Mouse (Mus musculus): ENCODE results near the gene Wdr92. TPM values are rescaled to one million over a fixed set of nuclear protein-coding genes. Genes with fewer than 3 reads are reported as not detected.
A peak's percentile ranks its signal among the peaks of the same experiment; 100 is the strongest.
"Not testable (repeated sequence)": the region's sequence is repeated elsewhere in the genome, so short reads cannot be mapped to it uniquely, and the experiment has no call there.

Wdr92 gene
- polyA plus RNA-seq, 1 experiment from 2014 or later, result 18.0 TPM

- peak; percentile 25 for ATAC-seq
- Histone ChIP-seq H3K4me1 (peaks cover 35% of the 10 kb centered on the region), H3K27ac (peak overlapping the region; percentile 80), H3K9me3 (replicated peaks) (no peaks in the 10 kb centered on the region), H3K4me2 (peak overlapping the region; percentile 87), H3K27me3 (replicated peaks) (no peaks in the 10 kb centered on the region), H3K4me3 (peak overlapping the region; percentile 94), H3K9ac (peak overlapping the region; percentile 84), H3K36me3 (peaks cover 20% of the 10 kb centered on the region)
- 31% methylated on average over 5 of the region's 5 CpGs for WGBS (ENCODE audit: insufficient replicate concordance)
Observed at GRCm38 (mm10) chr11:17212903-17213509, 31.1 kb downstream of the Wdr92 start.

GRCm38 (mm10) chr11:17215475-17215874, 33.6 kb downstream of the Wdr92 start:
- ATAC-seq, result no peak
- Histone ChIP-seq H3K9ac (no peak overlapping the region), H3K36me3 (peaks cover 13% of the 10 kb centered on the region), H3K4me1 (peaks cover 28% of the 10 kb centered on the region), H3K4me3 (no peak overlapping the region), H3K27ac (no peak overlapping the region), H3K4me2 (no peak overlapping the region), H3K27me3 (replicated peaks) (no peaks in the 10 kb centered on the region), H3K9me3 (replicated peaks) (no peaks in the 10 kb centered on the region)
- 65% methylated on average over 3 of the region's 3 CpGs for WGBS (ENCODE audit: insufficient replicate concordance)

DNA sequence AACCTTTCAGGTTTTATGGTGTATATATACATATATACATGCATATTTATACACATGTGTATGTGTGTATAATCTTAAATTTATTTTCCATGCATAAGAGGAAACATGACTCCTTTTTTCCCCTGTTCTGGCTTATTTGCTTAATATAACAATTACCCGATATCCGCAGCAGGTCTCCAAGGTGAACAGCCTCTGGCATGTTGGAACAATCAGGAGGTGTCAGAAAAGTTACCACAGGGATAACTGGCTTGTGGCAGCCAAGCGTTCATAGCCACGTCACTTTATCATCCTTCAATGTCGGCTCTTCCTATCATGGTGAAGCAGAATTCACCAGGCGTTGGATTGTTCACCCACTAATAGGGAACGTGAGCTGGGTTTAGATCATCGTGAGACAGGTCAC, 39.2 kb downstream of the Wdr92 start:
- 87% methylated on average over 8 of the region's 8 CpGs for WGBS (ENCODE audit: insufficient replicate concordance)
- H3K9ac ChIP-seq, result no peak overlapping the region

GRCm38 (mm10) chr11:17232792-17233191, 50.9 kb downstream of the Wdr92 start:
- H3K27me3 ChIP-seq (replicated peaks), result no peaks in the 10 kb centered on the region
- H3K9me3 ChIP-seq (replicated peaks), result no peaks in the 10 kb centered on the region
- H3K4me1 ChIP-seq, result peaks cover 20% of the 10 kb centered on the region
- H3K4me3 ChIP-seq, result no peak overlapping the region
- H3K27ac ChIP-seq, result no peak overlapping the region
- WGBS (ENCODE audit: insufficient replicate concordance), result 87% methylated on average over 5 of the region's 5 CpGs
- ATAC-seq, result no peak
- peaks cover 67% of the 10 kb centered on the region for H3K36me3 ChIP-seq
- no peak overlapping the region for H3K4me2 ChIP-seq
- H3K9ac ChIP-seq, result no peak overlapping the region

More for the DNA sequence above, 39.2 kb downstream of the Wdr92 start:
- Histone ChIP-seq H3K27ac (no peak overlapping the region), H3K9me3 (replicated peaks) (no peaks in the 10 kb centered on the region), H3K4me3 (no peak overlapping the region), H3K4me2 (no peak overlapping the region), H3K27me3 (replicated peaks) (no peaks in the 10 kb centered on the region), H3K4me1 (no peaks in the 10 kb centered on the region), H3K36me3 (peaks cover 54% of the 10 kb centered on the region)
- ATAC-seq, result no peak

DNA sequence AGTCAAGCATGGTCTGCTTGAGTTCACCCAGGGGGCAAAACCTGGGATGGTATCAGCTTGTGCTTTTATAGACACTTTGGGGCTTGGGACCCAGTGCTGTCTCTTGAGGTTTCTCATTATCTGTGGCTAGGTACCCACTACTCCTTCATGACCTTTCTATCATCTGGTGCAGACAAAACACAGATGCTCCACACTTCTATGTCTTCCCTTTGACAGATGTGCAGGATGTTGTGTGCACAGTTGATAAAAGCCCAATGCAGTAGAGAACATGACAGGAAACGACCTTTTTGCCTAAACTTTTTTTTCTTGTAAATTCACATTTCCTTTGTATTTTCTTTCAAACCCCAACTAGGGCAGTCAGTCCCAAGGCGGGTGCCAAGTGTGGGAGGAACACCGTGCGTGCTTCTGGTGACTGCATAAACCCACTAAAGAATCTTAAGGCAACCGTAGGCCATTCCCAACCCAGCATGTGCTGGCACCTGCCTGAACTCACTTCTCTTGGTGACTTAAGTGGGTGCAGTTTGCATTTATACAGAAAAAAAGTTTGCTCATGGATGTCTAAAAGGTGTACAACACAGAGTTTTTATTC, 54.6 kb downstream of the Wdr92 start:
- ATAC-seq, result peak; percentile 83
- Histone ChIP-seq H3K9ac (no peak overlapping the region), H3K9me3 (replicated peaks) (no peaks in the 10 kb centered on the region), H3K4me1 (peaks cover 28% of the 10 kb centered on the region), H3K4me3 (no peak overlapping the region), H3K27me3 (replicated peaks) (no peaks in the 10 kb centered on the region), H3K36me3 (peaks cover 35% of the 10 kb centered on the region), H3K27ac (no peak overlapping the region), H3K4me2 (no peak overlapping the region)
- WGBS (ENCODE audit: insufficient replicate concordance), result 42% methylated on average over 5 of the region's 5 CpGs

GRCm38 (mm10) chr11:17238598-17238997, 56.7 kb downstream of the Wdr92 start:
- Histone ChIP-seq H3K4me1 (peaks cover 28% of the 10 kb centered on the region), H3K36me3 (peaks cover 16% of the 10 kb centered on the region)
- not testable (repeated sequence) for ATAC-seq; H3K27me3 ChIP-seq (replicated peaks); H3K4me2 ChIP-seq; H3K4me3 ChIP-seq; H3K9me3 ChIP-seq (replicated peaks); H3K9ac ChIP-seq; H3K27ac ChIP-seq
- 82% methylated on average over 5 of the region's 5 CpGs for WGBS (ENCODE audit: insufficient replicate concordance)

DNA sequence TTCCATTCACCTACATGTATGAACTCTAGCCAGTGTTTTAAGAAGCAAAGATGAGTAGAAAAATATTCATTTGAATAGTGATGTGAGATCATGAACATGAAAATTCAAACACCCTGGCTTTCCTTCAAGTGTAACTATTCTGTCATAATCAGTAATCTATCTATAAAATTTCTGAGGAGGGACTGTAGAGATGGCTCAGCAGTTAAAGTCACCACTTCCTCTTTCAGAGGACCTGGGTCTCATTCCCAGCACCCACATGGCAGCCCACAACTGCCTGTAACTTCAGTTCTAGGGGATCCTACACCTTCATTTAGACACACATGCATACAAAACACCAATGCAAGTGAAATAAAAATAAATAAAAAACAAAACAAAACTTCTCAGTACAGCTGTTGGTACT, 66.8 kb downstream of the Wdr92 start:
- no peaks in the 10 kb centered on the region for H3K9me3 ChIP-seq (replicated peaks)
- no peak for ATAC-seq
- H3K4me2 ChIP-seq, result no peak overlapping the region
- no peaks in the 10 kb centered on the region for H3K4me1 ChIP-seq
- H3K27me3 ChIP-seq (replicated peaks), result no peaks in the 10 kb centered on the region
- no peaks in the 10 kb centered on the region for H3K36me3 ChIP-seq
- no peak overlapping the region for H3K4me3 ChIP-seq
- H3K27ac ChIP-seq, result no peak overlapping the region
- H3K9ac ChIP-seq, result no peak overlapping the region

DNA sequence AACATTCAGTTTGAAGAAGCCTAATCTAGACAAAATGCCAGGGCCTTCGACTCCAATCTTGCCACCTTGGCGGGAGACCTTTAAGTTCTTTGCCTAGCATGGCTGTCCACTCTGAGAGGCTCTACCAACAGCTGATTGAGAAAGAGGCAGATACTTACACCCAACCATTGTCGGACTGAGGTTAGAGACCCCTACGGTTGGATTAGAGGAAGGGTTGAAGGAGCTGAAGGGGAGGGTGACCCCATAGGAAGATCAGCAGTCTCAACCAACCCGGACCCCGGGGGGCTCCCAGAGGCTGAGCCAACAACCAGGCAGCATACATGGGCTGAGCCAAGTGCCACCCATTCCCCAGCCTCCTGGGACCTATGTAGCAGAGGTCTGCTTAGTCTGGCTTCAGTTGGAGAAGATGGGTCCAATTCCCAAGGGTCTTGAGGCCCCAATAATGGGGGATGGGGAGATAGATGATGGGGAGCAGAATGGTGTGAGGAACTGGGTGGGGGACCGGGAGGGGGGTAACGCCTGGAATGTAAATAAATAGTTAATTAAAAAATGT, 75.0 kb downstream of the Wdr92 start:
- WGBS (ENCODE audit: insufficient replicate concordance), result 50% methylated on average over 8 of the region's 8 CpGs
- H3K27me3 ChIP-seq (replicated peaks), result no peaks in the 10 kb centered on the region
- H3K9ac ChIP-seq, result peak overlapping the region; percentile 89

DNA sequence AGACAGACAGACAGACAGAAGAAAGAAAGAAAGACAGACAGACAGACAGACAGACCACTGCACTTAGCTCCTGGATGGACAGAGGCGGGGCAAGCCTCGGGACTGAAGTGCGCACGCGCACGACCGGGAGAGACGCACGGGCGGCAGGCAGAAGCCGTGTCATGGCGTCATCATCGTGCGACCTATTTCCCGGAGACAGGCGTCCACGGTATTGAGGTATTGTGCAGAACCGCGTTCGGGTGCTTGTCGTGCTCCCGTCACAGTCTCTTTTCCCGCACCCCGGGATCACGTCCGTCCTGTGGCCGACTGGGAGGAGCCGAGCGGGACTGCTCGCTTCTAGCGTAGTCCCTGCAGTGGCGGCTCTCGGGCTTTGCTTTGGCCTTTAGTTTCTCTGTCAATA, 75.5 kb downstream of the Wdr92 start, which contains the start of gene C1d:
Gene C1d, plus strand, starts transcription at position 137 of the 400 bp plus-strand sequence.
- ATAC-seq, result peak; percentile 95

More for the DNA sequence above, 75.0 kb downstream of the Wdr92 start:
- Histone ChIP-seq H3K27ac (no peak overlapping the region), H3K4me2 (peak overlapping the region; percentile 74), H3K36me3 (no peaks in the 10 kb centered on the region), H3K9me3 (replicated peaks) (no peaks in the 10 kb centered on the region), H3K4me1 (peaks cover 21% of the 10 kb centered on the region), H3K4me3 (peak overlapping the region; percentile 85)
- ATAC-seq, result peak; percentile 56

GRCm38 (mm10) chr11:17257861-17258260, 76.0 kb downstream of the Wdr92 start:
- no peaks in the 10 kb centered on the region for H3K9me3 ChIP-seq (replicated peaks)
- ATAC-seq, result peak; percentile 38
- WGBS (ENCODE audit: insufficient replicate concordance), result 2% methylated on average over 17 of the region's 17 CpGs
- peak overlapping the region; percentile 89 for H3K9ac ChIP-seq
- peaks cover 5% of the 10 kb centered on the region for H3K36me3 ChIP-seq
- no peaks in the 10 kb centered on the region for H3K27me3 ChIP-seq (replicated peaks)
- peak overlapping the region; percentile 90 for H3K27ac ChIP-seq
- H3K4me2 ChIP-seq, result peak overlapping the region; percentile 74
- peaks cover 21% of the 10 kb centered on the region for H3K4me1 ChIP-seq
- peak overlapping the region; percentile 85 for H3K4me3 ChIP-seq

More for the DNA sequence above, 75.5 kb downstream of the Wdr92 start, which contains the start of gene C1d:
- H3K36me3 ChIP-seq, result peaks cover 1% of the 10 kb centered on the region; the same call in 1 of the 2 replicates
- peak within 1 kb of the TSS; percentile 85 for H3K4me3 ChIP-seq
- H3K4me1 ChIP-seq, result peaks cover 21% of the 10 kb centered on the region
- H3K9me3 ChIP-seq (replicated peaks), result no peaks in the 10 kb centered on the region
- H3K27me3 ChIP-seq (replicated peaks), result no peaks in the 10 kb centered on the region
- H3K27ac ChIP-seq, result peak within 1 kb of the TSS; percentile 90
- H3K9ac ChIP-seq, result peak within 1 kb of the TSS; percentile 89
- under 1% methylated on average over 33 of the region's 33 CpGs for WGBS (ENCODE audit: insufficient replicate concordance)
- H3K4me2 ChIP-seq, result peak within 1 kb of the TSS; percentile 74

DNA sequence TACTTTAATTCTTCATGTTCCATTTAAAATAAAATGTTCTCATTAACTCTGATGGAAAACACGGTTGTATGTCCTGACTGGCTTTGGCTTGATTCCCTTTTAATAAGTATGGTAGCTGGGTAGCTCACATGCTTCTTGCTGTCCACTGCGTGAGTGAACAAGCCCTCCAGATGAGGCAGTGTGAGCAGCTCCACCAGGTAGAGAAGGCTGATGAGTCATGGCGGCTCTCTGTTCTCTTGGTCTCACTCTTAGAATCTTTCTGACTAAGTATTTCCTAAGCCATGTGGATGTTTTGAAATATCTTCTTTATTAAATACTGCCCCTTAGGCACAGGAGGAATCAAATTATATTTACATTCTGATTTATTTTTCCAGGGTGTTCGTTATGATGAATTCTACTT, 85.3 kb downstream of the Wdr92 start:
- WGBS (ENCODE audit: insufficient replicate concordance), result 85% methylated on average over 4 of the region's 4 CpGs
- H3K36me3 ChIP-seq, result peaks cover 31% of the 10 kb centered on the region
- ATAC-seq, result no peak

GRCm38 (mm10) chr11:17268801-17269200, 86.9 kb downstream of the Wdr92 start:
- H3K4me3 ChIP-seq, result no peak overlapping the region
- no peak for ATAC-seq
- no peaks in the 10 kb centered on the region for H3K4me1 ChIP-seq
- peaks cover 25% of the 10 kb centered on the region for H3K36me3 ChIP-seq
- H3K4me2 ChIP-seq, result no peak overlapping the region
- no peaks in the 10 kb centered on the region for H3K27me3 ChIP-seq (replicated peaks)
- 84% methylated on average over 1 of the region's 1 CpGs for WGBS (ENCODE audit: insufficient replicate concordance)
- no peak overlapping the region for H3K9ac ChIP-seq
- H3K27ac ChIP-seq, result no peak overlapping the region
- no peaks in the 10 kb centered on the region for H3K9me3 ChIP-seq (replicated peaks)

More for the DNA sequence above, 85.3 kb downstream of the Wdr92 start:
- no peaks in the 10 kb centered on the region for H3K27me3 ChIP-seq (replicated peaks)
- no peak overlapping the region for H3K4me2 ChIP-seq
- H3K27ac ChIP-seq, result no peak overlapping the region
- no peak overlapping the region for H3K9ac ChIP-seq
- no peak overlapping the region for H3K4me3 ChIP-seq
- H3K4me1 ChIP-seq, result no peaks in the 10 kb centered on the region
- H3K9me3 ChIP-seq (replicated peaks), result no peaks in the 10 kb centered on the region
